Mouse (Mus musculus) thymus, adult 18-20 months (tissue): ENCODE measurements around the gene Twist1.

Experiments used
- DNase-seq, 2 experiments: peaks; one replicate each; pipeline ENCODE4 v3.0.0; 2022; ENCODE audit warnings: mixed read lengths in 2 of 2

The Twist1 gene

GRCm38 (mm10) chr12:33966490-33967415, 9.3 kb downstream of the Twist1 start:
- DNase-seq: no peak

- no peak for DNase-seq
Measured at GRCm38 (mm10) chr12:33967514-33967913, 10.0 kb downstream of the Twist1 start.

- DNase-seq: no peak
Measured at GRCm38 (mm10) chr12:33968041-33968897, 10.8 kb downstream of the Twist1 start.

- DNase-seq: no peak
Measured at GRCm38 (mm10) chr12:33968898-33969178, 11.4 kb downstream of the Twist1 start.

GRCm38 (mm10) chr12:33980159-33980558, 22.7 kb downstream of the Twist1 start:
- DNase-seq: no peak

GRCm38 (mm10) chr12:33981433-33981832, 24.0 kb downstream of the Twist1 start:
- no peak for DNase-seq

GRCm38 (mm10) chr12:33993127-33993526, 35.7 kb downstream of the Twist1 start:
- DNase-seq: no peak
